Mouse (Mus musculus) heart, embryonic 10.5 days (tissue): ENCODE results near the gene Arfgap1. TPM values are rescaled to one million over a fixed set of nuclear protein-coding genes. Genes with fewer than 3 reads are reported as not detected.

Experiments
- DNase-seq: peaks from one replicate; pipeline ENCODE4 v3.0.0-alpha.2; 2017; ENCODE audit warnings: low spot score
- H3K27ac ChIP-seq: fragments of 300-500 bp; sonication (generic); 2 replicates; pipeline ENCODE4 v1.5.1; 2016; ENCODE audit warnings: mild to moderate bottlenecking
- H3K27me3 ChIP-seq: fragments of 300-500 bp; sonication (generic); 2 replicates; pipeline ENCODE4 v1.6.1; 2016; ENCODE audit warnings: mild to moderate bottlenecking; ENCODE audit not compliant: poor library complexity, insufficient read depth, severe bottlenecking
- H3K36me3 ChIP-seq: fragments of 300-500 bp; sonication (generic); 2 replicates; pipeline ENCODE4 v1.6.1; 2016; ENCODE audit warnings: mild to moderate bottlenecking, moderate library complexity
- H3K4me1 ChIP-seq: fragments of 300-500 bp; sonication (generic); 2 replicates; pipeline ENCODE4 v1.6.1; 2016; ENCODE audit warnings: mild to moderate bottlenecking
- H3K4me3 ChIP-seq: fragments of 300-500 bp; sonication (generic); 2 replicates; pipeline ENCODE4 v1.5.1; 2016; ENCODE audit warnings: mild to moderate bottlenecking, moderate library complexity
- H3K9me3 ChIP-seq: fragments of 300-500 bp; sonication (generic); 2 replicates; pipeline ENCODE4 v1.6.1; 2016; ENCODE audit warnings: mild to moderate bottlenecking, moderate library complexity
- WGBS: fragments of 180-500 bp; shearing (Covaris S2); methylation state at CpG from one replicate; pipeline ENCODE4 v1.1.7; 2016; 5-methylcytosine and 5-hydroxymethylcytosine counted together
- polyA plus RNA-seq: library from polyadenylated mRNA; unstranded; fragments of >200 nt; fragmentation: Nextera tagmentation; extraction: Ambion mirVana; gene quantifications from 2 replicates; pipeline ENCODE4 v1.2.1, GENCODE M21; 2016

The Arfgap1 gene
- polyA plus RNA-seq, 1 experiment from 2014 or later: 101 TPM

- no peak overlapping the region for H3K27ac ChIP-seq
- no peaks in the 10 kb centered on the region for H3K9me3 ChIP-seq
- DNase-seq: no peak
- no peak overlapping the region for H3K4me3 ChIP-seq
- 74% methylated on average over 1 of the region's 1 CpGs for WGBS
- peaks cover 27% of the 10 kb centered on the region for H3K4me1 ChIP-seq
- H3K36me3 ChIP-seq: no peaks in the 10 kb centered on the region
- peaks cover 3% of the 10 kb centered on the region; the same call in 1 of the 2 replicates for H3K27me3 ChIP-seq
Observed at GRCm38 (mm10) chr2:180988948-180989347, 21.9 kb downstream of the Arfgap1 start.

- Histone ChIP-seq H3K27me3 (peaks cover 17% of the 10 kb centered on the region; the same call in 1 of the 2 replicates), H3K9me3 (no peaks in the 10 kb centered on the region), H3K4me1 (peaks cover 27% of the 10 kb centered on the region), H3K36me3 (no peaks in the 10 kb centered on the region), H3K27ac (no peak overlapping the region), H3K4me3 (no peak overlapping the region)
- 68% methylated on average over 4 of the region's 4 CpGs for WGBS
- no peak for DNase-seq
Observed at GRCm38 (mm10) chr2:180990347-180990746, 23.3 kb downstream of the Arfgap1 start.

- Histone ChIP-seq H3K27me3 (peaks cover 30% of the 10 kb centered on the region; the same call in 1 of the 2 replicates), H3K4me1 (0 out of 2 replicates have a peak, but pooled peaks cover 5% of the 10 kb centered on the region), H3K4me3 (no peak overlapping the region), H3K9me3 (no peaks in the 10 kb centered on the region), H3K27ac (no peak overlapping the region), H3K36me3 (no peaks in the 10 kb centered on the region)
- no peak for DNase-seq
- WGBS: 70% methylated on average over 2 of the region's 2 CpGs
Observed at GRCm38 (mm10) chr2:180994360-180994759, 27.3 kb downstream of the Arfgap1 start.

GRCm38 (mm10) chr2:180995457-180995856 is 28.4 kb downstream of the Arfgap1 start:
- Histone ChIP-seq H3K4me1 (0 out of 2 replicates have a peak, but pooled peaks cover 5% of the 10 kb centered on the region), H3K36me3 (no peaks in the 10 kb centered on the region), H3K27me3 (peaks cover 40% of the 10 kb centered on the region), H3K27ac (no peak overlapping the region), H3K9me3 (no peaks in the 10 kb centered on the region), H3K4me3 (no peak overlapping the region)
- DNase-seq: no peak
- 80% methylated on average over 4 of the region's 4 CpGs for WGBS

- Histone ChIP-seq H3K9me3 (no peaks in the 10 kb centered on the region), H3K4me3 (no peak overlapping the region), H3K27me3 (peaks cover 50% of the 10 kb centered on the region), H3K36me3 (no peaks in the 10 kb centered on the region), H3K27ac (no peak overlapping the region), H3K4me1 (0 out of 2 replicates have a peak, but pooled peaks cover 5% of the 10 kb centered on the region)
- no peak for DNase-seq
- WGBS: 15% methylated on average over 5 of the region's 5 CpGs
Observed at GRCm38 (mm10) chr2:180996436-180996835, 29.4 kb downstream of the Arfgap1 start.

- H3K36me3 ChIP-seq: no peaks in the 10 kb centered on the region
- DNase-seq: no peak
- no peaks in the 10 kb centered on the region for H3K9me3 ChIP-seq
- H3K27me3 ChIP-seq: peaks cover 55% of the 10 kb centered on the region
- 72% methylated on average over 3 of the region's 3 CpGs for WGBS
- 0 out of 2 replicates have a peak, but pooled peaks cover 5% of the 10 kb centered on the region for H3K4me1 ChIP-seq
- no peak overlapping the region for H3K4me3 ChIP-seq
- H3K27ac ChIP-seq: no peak overlapping the region
Observed at GRCm38 (mm10) chr2:180996905-180997304, 29.9 kb downstream of the Arfgap1 start.

GRCm38 (mm10) chr2:181007054-181007453 is 40.0 kb downstream of the Arfgap1 start:
- Histone ChIP-seq H3K9me3 (no peaks in the 10 kb centered on the region), H3K36me3 (no peaks in the 10 kb centered on the region), H3K27ac (no peak overlapping the region), H3K27me3 (peaks cover 68% of the 10 kb centered on the region), H3K4me3 (no peak overlapping the region), H3K4me1 (no peaks in the 10 kb centered on the region; the same call in 1 of the 2 replicates)
- DNase-seq: no peak
- WGBS: 66% methylated on average over 4 of the region's 4 CpGs

- WGBS: 75% methylated on average over 5 of the region's 5 CpGs
- H3K9me3 ChIP-seq: no peaks in the 10 kb centered on the region
- no peaks in the 10 kb centered on the region for H3K36me3 ChIP-seq
- H3K4me3 ChIP-seq: no peak overlapping the region
- no peak for DNase-seq
- H3K27me3 ChIP-seq: peaks cover 67% of the 10 kb centered on the region
- H3K4me1 ChIP-seq: no peaks in the 10 kb centered on the region; the same call in 1 of the 2 replicates
- H3K27ac ChIP-seq: no peak overlapping the region
Observed at GRCm38 (mm10) chr2:181008339-181008738, 41.3 kb downstream of the Arfgap1 start.

GRCm38 (mm10) chr2:181031406-181031934 is 64.4 kb downstream of the Arfgap1 start:
- H3K36me3 ChIP-seq: no peaks in the 10 kb centered on the region
- no peak for DNase-seq
- H3K9me3 ChIP-seq: no peaks in the 10 kb centered on the region
- H3K4me1 ChIP-seq: peaks cover 17% of the 10 kb centered on the region; the same call in 1 of the 2 replicates
- no peak overlapping the region for H3K4me3 ChIP-seq
- peaks cover 100% of the 10 kb centered on the region for H3K27me3 ChIP-seq
- H3K27ac ChIP-seq: no peak overlapping the region
- WGBS: 76% methylated on average over 11 of the region's 11 CpGs

Other genes with a start within 250 kb of the Arfgap1 start
- 0.94 and 1.2 TPM in 2 replicates for gene Slc17a9, start 242.0 kb upstream of the Arfgap1 start, polyA plus RNA-seq
- 0.05 TPM in 1 of 2 replicates, not detected in the other for gene Bhlhe23, start 190.3 kb upstream of the Arfgap1 start, polyA plus RNA-seq
- 42.3 and 43.9 TPM in 2 replicates for gene Ythdf1, start 46.3 kb upstream of the Arfgap1 start, polyA plus RNA-seq
- 0.09 TPM in 1 of 2 replicates, not detected in the other for gene Birc7, start 38.2 kb upstream of the Arfgap1 start, polyA plus RNA-seq
- 19.3 and 24.4 TPM in 2 replicates for gene Nkain4, start 12.5 kb upstream of the Arfgap1 start, polyA plus RNA-seq
- 0.11 and 0.20 TPM in 2 replicates for gene Col20a1, start 19.3 kb downstream of the Arfgap1 start, polyA plus RNA-seq
- 0.17 and 1.3 TPM in 2 replicates for gene Chrna4, start 76.3 kb downstream of the Arfgap1 start, polyA plus RNA-seq
- 0.07 and 0.50 TPM in 2 replicates for gene Kcnq2, start 168.1 kb downstream of the Arfgap1 start, polyA plus RNA-seq
- 0.95 and 2.6 TPM in 2 replicates for gene Eef1a2, start 189.8 kb downstream of the Arfgap1 start, polyA plus RNA-seq
- gene Ppdpf, start 220.0 kb downstream of the Arfgap1 start, polyA plus RNA-seq: 172 and 240 TPM in 2 replicates
- not detected in 2 replicates for gene Ptk6, start 235.6 kb downstream of the Arfgap1 start, polyA plus RNA-seq
- gene Srms, start 246.0 kb downstream of the Arfgap1 start, polyA plus RNA-seq: 0.11 and 0.79 TPM in 2 replicates